In genomic region chr2:168292521-168292920, GRCm38 (mm10) we compare ENCODE assay signal across 27 mouse cellular contexts. TPM values are rescaled to one million over a fixed set of nuclear protein-coding genes. Genes with fewer than 3 reads are reported as not detected.
DNase-seq lines count a peak whose midpoint lies in the region; ATAC-seq and TF ChIP-seq lines count a peak whose summit lies in the region.
"Had no signal": no experiment of that assay in that cellular context is flagged by ENCODE, and none has a peak within 500 bp of the region (broad histone marks: within the 10 kb centered on the region; RNA-seq: fewer than 3 reads in every experiment).

No protein-coding gene starts in this region.

- intact Hi-C loops in heart, adult 2 months (cut with DNase I), result no loop called here

- TF ChIP-seq EP300 in heart, adult 2 months (IDR thresholded peaks at IDR 0.05; ENCODE audit: insufficient read depth, low read depth, low read length), result no peak

- no peaks in the 10 kb centered on the region for H3K36me3 ChIP-seq in heart, embryonic 15.5 days
- H3K36me3 ChIP-seq in heart, adult 2 months (ENCODE audit: control insufficient read depth, insufficient read depth, low read length), result no peaks in the 10 kb centered on the region
- no peaks in the 10 kb centered on the region for H3K36me3 ChIP-seq in midbrain, embryonic 10.5 days
- no peaks in the 10 kb centered on the region for H3K36me3 ChIP-seq in midbrain, embryonic 15.5 days (replicated peaks)
- H3K36me3 ChIP-seq: embryonic facial prominence, embryonic 10.5 days; forebrain, embryonic 15.5 days; G1E; limb, embryonic 10.5 days; liver, embryonic 15.5 days; lung, embryonic 15.5 days; midbrain, embryonic 12.5 days; stomach, embryonic 15.5 days had no signal

- no peak overlapping the region for H3K9ac ChIP-seq in heart, embryonic 15.5 days
- H3K9ac ChIP-seq in heart, adult 2 months (ENCODE audit: low read depth, low read length), result no peak overlapping the region
- no peak overlapping the region for H3K9ac ChIP-seq in midbrain, embryonic 15.5 days
- H3K9ac ChIP-seq: forebrain, embryonic 15.5 days; liver, embryonic 15.5 days; lung, embryonic 15.5 days; midbrain, embryonic 12.5 days; stomach, embryonic 15.5 days had no signal

- H3K4me1 ChIP-seq in heart, embryonic 15.5 days (replicated peaks), result peaks cover 12% of the 10 kb centered on the region
- H3K4me1 ChIP-seq in heart, adult 2 months (ENCODE audit: control insufficient read depth, insufficient read depth, low read length), result no peaks in the 10 kb centered on the region
- peaks cover 39% of the 10 kb centered on the region for H3K4me1 ChIP-seq in midbrain, embryonic 10.5 days
- peaks cover 22% of the 10 kb centered on the region for H3K4me1 ChIP-seq in midbrain, embryonic 15.5 days
- H3K4me1 ChIP-seq: forebrain, embryonic 15.5 days; liver, embryonic 15.5 days had no signal

- DNase-seq in embryo, embryonic 10 days (ENCODE audit: low spot score), result peak; percentile 34
- DNase-seq in embryo, embryonic 9.5 days (ENCODE audit: extremely low spot score), result no peak
- no peak for DNase-seq in heart, adult 2 months
- peak; percentile 44 for DNase-seq in midbrain, embryonic 10.5 days (ENCODE audit: low spot score)
- no peak for DNase-seq in ovary, postnatal 36 days (ENCODE audit: low spot score)
- DNase-seq: B cell, adult 2 months; cerebellum, adult 18-20 months; cerebellum, postnatal 14 days; kidney, adult 18-20 months; kidney, postnatal 14 days; liver; lung, postnatal 36 days; thymus, postnatal 25 days had no signal

- no peak for TF ChIP-seq CTCF in heart, adult 2 months (IDR thresholded peaks at IDR 0.05)

- 14% methylated on average over 6 of the region's 6 CpGs for WGBS in heart, embryonic 15.5 days
- 17% methylated on average over 6 of the region's 6 CpGs for WGBS in heart, adult 2 months
- WGBS in midbrain, embryonic 10.5 days, result 38% methylated on average over 6 of the region's 6 CpGs
- WGBS in midbrain, embryonic 15.5 days, result 18% methylated on average over 6 of the region's 6 CpGs

- H3K4me3 ChIP-seq in heart, embryonic 15.5 days, result no peak overlapping the region
- H3K4me3 ChIP-seq in heart, adult 2 months, result no peak overlapping the region
- no peak overlapping the region for H3K4me3 ChIP-seq in midbrain, embryonic 10.5 days
- H3K4me3 ChIP-seq in midbrain, embryonic 15.5 days, result no peak overlapping the region
- H3K4me3 ChIP-seq: embryonic facial prominence, embryonic 10.5 days; forebrain, embryonic 15.5 days; liver, embryonic 15.5 days; lung, embryonic 15.5 days; midbrain, embryonic 12.5 days; stomach, embryonic 15.5 days had no signal

- no peak for TF ChIP-seq POLR2A in heart, adult 2 months (IDR thresholded peaks at IDR 0.05; ENCODE audit: insufficient read depth, low read depth, low read length)

- H3K4me2 ChIP-seq in heart, embryonic 15.5 days, result peak overlapping the region; percentile 21; the same call in 1 of the 2 replicates
- no peak overlapping the region for H3K4me2 ChIP-seq in midbrain, embryonic 15.5 days
- H3K4me2 ChIP-seq: forebrain, embryonic 15.5 days; liver, embryonic 15.5 days; lung, embryonic 15.5 days; midbrain, embryonic 12.5 days; stomach, embryonic 15.5 days had no signal

- ATAC-seq in heart, embryonic 15.5 days (replicated peaks; ENCODE audit: insufficient number of reproducible peaks, insufficient read depth, low FRiP score, low read depth), result no peak
- ATAC-seq in midbrain, embryonic 15.5 days (replicated peaks), result no peak
- ATAC-seq in hematopoietic stem cell, adult 5-6 weeks (replicated peaks in 1 of 2; ENCODE audit: insufficient read depth in 1 of 2, low FRiP score in 2 of 2, low TSS enrichment in 1 of 2, low read depth in 1 of 2, poor library complexity in 2 of 2, severe bottlenecking in 2 of 2), result peak; percentile 19 to 37; a peak in 2 of 4 replicates
- ATAC-seq: forebrain, embryonic 15.5 days; Patski had no signal

- H3K79me2 ChIP-seq in heart, adult 2 months (replicated peaks; ENCODE audit: control insufficient read depth, insufficient read depth, low read length), result no peaks in the 10 kb centered on the region

- H3K9me3 ChIP-seq in heart, embryonic 15.5 days (replicated peaks), result 0 out of 2 replicates have a peak, but pooled peaks cover 11% of the 10 kb centered on the region
- peaks cover 8% of the 10 kb centered on the region; the same call in 1 of the 2 replicates for H3K9me3 ChIP-seq in midbrain, embryonic 10.5 days (replicated peaks)
- no peaks in the 10 kb centered on the region for H3K9me3 ChIP-seq in midbrain, embryonic 15.5 days
- H3K9me3 ChIP-seq: forebrain, embryonic 15.5 days; limb, embryonic 10.5 days; liver, embryonic 15.5 days; midbrain, embryonic 12.5 days; stomach, embryonic 15.5 days had no signal

- H3K27me3 ChIP-seq in heart, embryonic 15.5 days, result peaks cover 72% of the 10 kb centered on the region
- H3K27me3 ChIP-seq in heart, adult 2 months (ENCODE audit: control insufficient read depth, insufficient read depth, low read length), result no peaks in the 10 kb centered on the region
- 0 out of 2 replicates have a peak, but pooled peaks cover 5% of the 10 kb centered on the region for H3K27me3 ChIP-seq in midbrain, embryonic 10.5 days (ENCODE audit: low read depth, poor library complexity, severe bottlenecking)
- no peaks in the 10 kb centered on the region for H3K27me3 ChIP-seq in midbrain, embryonic 15.5 days (replicated peaks)
- H3K27me3 ChIP-seq: forebrain, embryonic 15.5 days; lung, embryonic 15.5 days; midbrain, embryonic 12.5 days; stomach, embryonic 15.5 days had no signal

- H3K27ac ChIP-seq in heart, embryonic 15.5 days, result no peak overlapping the region
- no peak overlapping the region for H3K27ac ChIP-seq in heart, adult 2 months
- peak overlapping the region; percentile 75 for H3K27ac ChIP-seq in midbrain, embryonic 10.5 days (replicated peaks)
- no peak overlapping the region for H3K27ac ChIP-seq in midbrain, embryonic 15.5 days
- H3K27ac ChIP-seq: embryonic facial prominence, embryonic 10.5 days; forebrain, embryonic 15.5 days; limb, embryonic 10.5 days; liver, embryonic 15.5 days; lung, embryonic 15.5 days; midbrain, embryonic 12.5 days; stomach, embryonic 15.5 days had no signal

RNA-seq across cellular contexts. Expression of gene Kcng1, which starts 11.0 kb away (rescaled TPM):
- polyA plus RNA-seq in heart, embryonic 15.5 days (2015; fragmentation: Nextera tagmentation; extraction: Ambion mirVana), result 0.18 and 0.48 TPM in 2 replicates
- not detected for total RNA-seq in heart, adult 2 months (2021)
- 0.04 TPM in 1 of 2 replicates, not detected in the other for polyA plus RNA-seq in heart, adult 2 months (2012; rRNA removed)
- polyA plus RNA-seq in midbrain, embryonic 10.5 days (2016; fragmentation: Nextera tagmentation; extraction: Ambion mirVana), result 4.2 and 4.4 TPM in 2 replicates
- 3.5 and 3.8 TPM in 2 replicates for polyA plus RNA-seq in midbrain, embryonic 15.5 days (2015; fragmentation: Nextera tagmentation; extraction: Ambion mirVana)
- 0.74 and 1.0 TPM in 2 replicates for total RNA-seq in hematopoietic stem cell, adult 5-6 weeks (2017)
- total RNA-seq: adrenal gland, adult 18-20 months; CH12.LX had no signal
- polyA plus RNA-seq: G1E, Patski had no signal

Comparison
In these comparisons a context has a peak if more than half of its experiments do, and no peak if none do; other contexts are left out.
1. DNase-seq: peak in embryo, embryonic 10 days (single experiment) and midbrain, embryonic 10.5 days (single experiment); none in embryo, embryonic 9.5 days (single experiment), heart, adult 2 months (0 of 2) and ovary, postnatal 36 days (single experiment).
2. ATAC-seq: peak in hematopoietic stem cell, adult 5-6 weeks (2 of 2); none in heart, embryonic 15.5 days (single experiment) and midbrain, embryonic 15.5 days (single experiment).